Mouse (Mus musculus): Measurements from ENCODE around the gene Qrfp.

The Qrfp gene

GRCm38 (mm10) chr2:31810444-31810843 is at the start of gene Qrfp:
TSS of gene Qrfp (minus strand) at chr2:31810580.
- DNase-seq (ENCODE audit: low read depth, low spot score), result no peak

- DNase-seq (ENCODE audit: low read depth, low spot score), result no peak
These were observed 48.1 kb upstream of the Qrfp start for GRCm38 (mm10) chr2:31858500-31858899.

DNA sequence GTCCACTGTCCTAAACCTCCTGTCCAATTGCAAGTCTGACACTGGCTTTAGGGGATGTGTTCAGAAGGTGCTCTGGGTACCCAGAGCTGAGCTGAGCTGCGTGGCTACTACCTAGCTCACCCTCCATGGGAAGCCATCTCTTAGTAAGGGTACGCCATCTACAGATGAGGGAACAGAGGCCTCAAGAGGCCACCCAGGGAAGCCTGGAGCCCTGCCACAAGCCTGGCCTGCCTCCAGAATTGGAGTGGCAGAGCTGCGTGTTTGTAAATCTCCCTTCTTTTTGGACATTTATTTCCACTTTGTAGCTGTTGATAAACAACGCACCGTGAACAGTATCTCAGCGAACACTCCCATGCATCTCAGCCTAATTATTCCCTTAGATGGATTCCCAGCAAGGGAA is 46.8 kb upstream of the Qrfp start:
- no peak for DNase-seq (ENCODE audit: low read depth, low spot score)

DNA sequence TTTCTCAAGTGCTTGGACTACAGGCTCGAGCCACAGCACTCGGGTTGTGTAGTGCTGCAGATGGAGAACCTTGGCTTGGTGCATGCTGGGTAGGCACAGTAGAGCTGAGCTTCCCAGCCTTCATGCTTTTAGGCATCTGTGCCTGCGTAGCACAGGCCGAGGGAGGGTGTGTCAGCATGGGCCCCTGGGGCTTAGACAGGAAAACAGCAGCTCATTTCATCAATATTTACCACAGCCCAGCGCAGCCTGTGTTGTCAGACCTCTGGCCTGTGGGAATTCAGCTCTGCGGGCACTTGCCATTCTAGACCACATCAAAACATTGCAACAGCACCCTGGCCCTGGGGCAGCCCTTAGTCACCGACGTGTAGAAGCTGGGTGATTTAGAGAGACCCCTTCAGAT is 45.6 kb upstream of the Qrfp start:
- no peak for DNase-seq (ENCODE audit: low read depth, low spot score)

GRCm38 (mm10) chr2:31850141-31850540 is 39.8 kb upstream of the Qrfp start:
- DNase-seq (ENCODE audit: low read depth, low spot score), result no peak

- no peak for DNase-seq (ENCODE audit: low read depth, low spot score)
These were observed 37.5 kb upstream of the Qrfp start for GRCm38 (mm10) chr2:31847908-31848307.

GRCm38 (mm10) chr2:31846692-31847660 is 36.6 kb upstream of the Qrfp start:
- DNase-seq (ENCODE audit: low read depth, low spot score), result no peak

DNA sequence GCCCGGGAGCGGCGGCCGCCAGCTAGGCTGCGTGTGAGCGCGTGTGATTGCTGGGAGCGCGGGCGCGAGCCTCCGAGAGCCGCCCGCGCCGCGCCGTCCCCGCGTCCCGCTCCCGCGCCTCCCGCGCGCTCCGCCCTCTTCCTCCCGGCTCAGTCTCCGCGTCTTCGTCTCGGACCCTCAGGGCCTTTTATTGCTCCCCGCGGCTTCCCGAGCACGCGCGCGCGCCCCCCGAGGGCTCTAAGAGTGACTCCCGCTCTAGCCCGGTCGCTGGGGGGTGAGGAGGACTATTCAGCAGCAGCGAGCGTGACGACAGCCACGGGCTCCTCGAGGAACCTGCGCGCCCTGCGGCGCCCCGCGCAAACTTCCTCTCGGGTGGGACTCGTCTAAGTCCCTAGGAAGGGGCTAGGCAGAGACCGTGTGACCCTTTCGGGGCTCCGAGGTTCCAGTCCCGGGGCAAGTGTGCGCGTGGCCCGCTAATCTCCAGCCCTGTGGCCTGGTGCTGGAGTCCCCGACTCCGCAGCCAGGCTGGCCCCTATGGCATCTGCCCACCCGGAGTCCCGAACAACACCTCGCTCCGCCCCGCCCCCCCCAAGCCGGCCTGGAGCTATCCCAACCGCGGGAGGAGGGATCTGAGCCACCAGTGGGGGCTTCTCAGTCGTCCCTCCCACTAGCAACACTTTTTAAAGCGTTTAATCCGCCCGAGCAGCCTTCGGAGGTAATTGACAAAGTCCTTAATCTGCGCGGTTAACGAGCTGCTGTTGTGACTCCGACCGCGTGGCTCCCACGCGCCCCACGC is 35.7 kb upstream of the Qrfp start, which contains the start of gene Fibcd1:
TSS of gene Fibcd1 (minus strand) at position 110 of the 796 bp plus-strand sequence.
- no peak for DNase-seq (ENCODE audit: low read depth, low spot score)

- no peak for DNase-seq (ENCODE audit: low read depth, low spot score)
These were observed 35.1 kb upstream of the Qrfp start for GRCm38 (mm10) chr2:31845512-31845895.

- DNase-seq (ENCODE audit: low read depth, low spot score), result no peak
These were observed 34.4 kb upstream of the Qrfp start for GRCm38 (mm10) chr2:31844729-31845136.

DNA sequence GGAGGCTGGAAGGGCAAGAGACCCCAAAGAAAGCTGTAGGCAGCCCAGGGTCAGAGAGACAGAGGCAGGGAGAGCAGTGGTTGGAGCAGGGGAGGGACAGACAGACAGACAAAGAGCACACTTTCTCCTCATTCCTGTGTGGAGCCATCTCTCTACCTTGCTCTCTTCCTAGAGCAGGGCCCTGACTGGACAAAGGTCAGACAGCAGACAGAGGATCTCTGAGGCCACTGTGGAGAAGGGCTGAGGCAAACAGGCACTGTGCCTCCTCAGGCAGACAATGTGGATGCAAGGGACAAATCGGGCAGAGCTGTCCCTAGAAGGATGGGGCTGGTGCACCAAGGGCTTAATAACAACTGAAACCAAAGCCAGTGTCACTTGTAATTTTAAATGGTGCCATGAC is 28.5 kb upstream of the Qrfp start:
- DNase-seq (ENCODE audit: low read depth, low spot score), result no peak

GRCm38 (mm10) chr2:31836985-31837384 is 26.6 kb upstream of the Qrfp start:
- no peak for DNase-seq (ENCODE audit: low read depth, low spot score)

GRCm38 (mm10) chr2:31836091-31836490 is 25.7 kb upstream of the Qrfp start:
- DNase-seq (ENCODE audit: low read depth, low spot score), result no peak

DNA sequence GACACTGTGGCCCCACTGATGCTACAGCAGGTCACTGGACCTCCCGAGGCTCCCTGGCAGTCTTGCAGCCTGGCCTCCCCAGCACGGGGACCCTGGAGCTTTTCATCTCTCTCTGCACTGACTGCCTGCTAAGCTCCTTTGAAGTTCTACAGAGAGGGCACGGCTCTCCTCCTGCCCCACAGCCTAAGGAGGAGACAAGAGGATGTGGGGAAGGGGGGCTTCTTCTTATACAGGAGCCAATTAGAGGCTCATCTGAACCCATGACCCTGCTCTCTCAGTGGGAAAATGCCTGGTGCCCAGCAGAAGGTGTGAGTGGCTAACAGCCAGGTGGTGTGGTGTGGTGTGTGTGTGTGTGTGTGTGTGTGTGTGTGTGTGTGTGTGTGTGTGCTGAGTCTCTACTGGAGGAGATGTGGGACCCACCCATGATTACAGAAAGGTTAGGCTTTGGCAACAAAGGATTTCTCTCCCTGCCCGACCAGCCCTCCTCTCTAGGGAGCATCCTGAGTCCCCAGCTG is 18.0 kb upstream of the Qrfp start:
- no peak for DNase-seq (ENCODE audit: low read depth, low spot score)

DNA sequence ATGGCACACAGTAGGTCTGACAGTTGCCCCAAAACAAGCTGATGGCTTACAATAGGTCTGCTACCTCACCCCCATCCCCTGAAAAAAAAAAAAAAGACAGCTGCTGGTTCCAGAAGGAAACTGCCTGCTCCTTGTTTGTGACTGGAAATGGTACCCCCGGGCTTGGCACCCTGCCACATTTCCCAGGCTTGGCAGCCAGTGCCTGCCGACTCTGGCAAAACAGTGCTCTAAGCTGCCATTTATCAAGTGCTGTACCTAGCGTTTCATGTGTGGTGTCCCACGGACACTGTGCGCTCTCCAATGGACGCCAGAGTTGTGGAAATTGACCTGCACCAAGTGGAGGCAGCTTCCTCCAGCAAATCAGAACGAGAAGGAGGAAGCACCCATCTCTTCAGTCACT is 17.5 kb upstream of the Qrfp start:
- no peak for DNase-seq (ENCODE audit: low read depth, low spot score)

DNA sequence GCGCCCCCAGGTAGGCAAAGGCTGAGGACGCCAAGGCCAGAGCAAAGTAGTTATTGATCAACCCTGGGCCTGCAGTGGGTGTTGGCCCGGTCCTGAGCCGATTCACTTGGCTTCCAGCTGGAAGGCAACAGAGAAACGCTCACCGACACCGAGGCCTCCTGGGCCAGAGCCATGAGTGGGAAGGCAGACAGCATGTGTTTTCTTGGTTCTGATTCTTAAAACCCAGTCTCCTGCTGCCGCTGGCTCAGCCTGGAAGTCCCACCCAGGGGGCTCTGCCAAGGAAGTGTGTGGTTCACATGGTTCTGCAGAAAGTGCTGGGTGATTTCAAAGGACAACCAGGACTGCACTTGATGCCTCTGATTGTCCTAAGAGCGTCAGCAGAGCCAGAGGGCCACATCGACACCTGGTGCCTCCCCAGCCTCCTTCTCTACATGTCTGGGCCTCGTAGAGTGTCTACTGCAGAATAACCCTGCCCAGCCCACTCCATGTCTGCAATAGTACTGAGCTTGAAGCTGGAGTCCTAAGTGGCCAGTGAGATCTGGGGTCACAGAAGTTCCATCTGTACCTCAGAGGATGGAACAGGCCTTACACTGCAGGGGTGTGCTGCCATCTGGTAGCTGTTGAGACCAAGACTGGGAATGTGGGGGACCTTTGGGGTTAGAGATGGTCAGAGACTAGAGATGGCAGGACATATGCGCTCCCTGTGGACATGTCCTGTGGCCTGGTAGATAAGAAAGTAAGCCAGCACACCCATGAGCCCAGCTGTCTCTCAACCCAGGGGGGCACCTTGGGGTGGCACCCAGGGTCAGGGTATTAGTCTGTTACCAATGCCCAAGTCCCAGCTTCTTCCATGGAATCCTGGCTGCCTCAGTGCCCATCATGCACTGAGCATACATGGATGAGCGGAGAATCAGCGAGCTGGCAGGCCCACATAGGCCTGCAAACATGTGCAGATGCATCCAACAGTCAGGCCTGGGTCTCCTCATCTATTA is 16.0 kb upstream of the Qrfp start:
- DNase-seq (ENCODE audit: low read depth, low spot score), result no peak

DNA sequence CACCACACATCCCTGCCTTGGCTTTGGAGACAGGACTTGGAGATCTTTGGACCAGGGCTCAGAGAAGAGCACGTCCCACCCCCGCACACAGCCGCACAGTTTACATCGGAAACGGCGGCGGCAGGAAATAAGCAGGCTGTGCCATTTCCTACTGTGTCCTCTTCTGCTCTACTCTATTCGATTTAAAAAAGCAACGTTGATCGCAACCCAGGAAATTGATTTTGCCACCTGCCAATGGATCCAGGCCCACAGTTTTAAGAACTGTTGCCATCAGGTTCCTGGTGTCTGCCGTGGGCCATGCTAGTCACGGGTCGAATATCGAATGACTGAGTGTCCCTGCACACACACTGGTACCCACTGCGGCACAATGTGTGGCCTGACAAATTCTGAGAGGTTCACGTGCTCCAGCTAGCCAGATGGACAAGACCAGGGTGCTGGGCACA is 15.1 kb upstream of the Qrfp start:
- DNase-seq (ENCODE audit: low read depth, low spot score), result no peak

DNA sequence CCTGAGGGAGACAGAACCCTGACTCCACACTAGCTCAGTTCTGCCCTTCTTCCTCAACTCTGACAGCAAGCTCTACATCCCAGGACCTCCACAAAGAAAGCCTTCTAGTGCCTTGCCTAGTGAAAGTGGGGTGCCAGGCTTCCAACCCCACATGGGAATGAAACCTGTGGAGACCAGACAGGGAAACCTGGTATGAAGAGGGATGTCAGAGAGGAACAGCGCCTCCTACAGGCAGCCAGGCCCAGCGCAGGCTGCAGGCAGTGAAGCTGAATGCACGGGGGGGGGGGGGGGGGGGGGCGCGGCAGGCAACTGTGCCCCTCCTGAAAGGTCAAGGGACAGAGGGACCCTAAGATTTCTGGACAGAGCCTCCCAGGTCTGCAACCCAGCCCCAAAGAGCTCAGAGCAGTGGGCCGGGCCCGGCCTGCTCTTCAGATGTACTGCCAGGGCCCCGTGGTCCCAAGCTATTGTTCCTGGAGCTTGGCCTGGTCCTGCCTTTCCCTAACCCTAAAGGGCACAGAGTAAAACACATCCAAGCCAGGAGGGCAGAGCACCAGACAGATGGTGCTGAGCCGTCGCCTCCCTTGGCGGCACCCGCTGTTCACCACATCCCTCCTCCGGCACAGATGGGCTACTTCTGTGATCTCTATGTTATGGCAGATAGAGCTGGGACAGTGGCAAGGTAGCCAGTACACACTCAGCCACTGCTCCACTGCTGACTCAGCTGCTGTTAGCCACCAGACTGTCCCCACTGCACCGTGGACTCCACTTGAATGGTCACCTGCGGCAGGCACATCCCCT is 13.8 kb upstream of the Qrfp start:
- DNase-seq (ENCODE audit: low read depth, low spot score), result no peak

DNA sequence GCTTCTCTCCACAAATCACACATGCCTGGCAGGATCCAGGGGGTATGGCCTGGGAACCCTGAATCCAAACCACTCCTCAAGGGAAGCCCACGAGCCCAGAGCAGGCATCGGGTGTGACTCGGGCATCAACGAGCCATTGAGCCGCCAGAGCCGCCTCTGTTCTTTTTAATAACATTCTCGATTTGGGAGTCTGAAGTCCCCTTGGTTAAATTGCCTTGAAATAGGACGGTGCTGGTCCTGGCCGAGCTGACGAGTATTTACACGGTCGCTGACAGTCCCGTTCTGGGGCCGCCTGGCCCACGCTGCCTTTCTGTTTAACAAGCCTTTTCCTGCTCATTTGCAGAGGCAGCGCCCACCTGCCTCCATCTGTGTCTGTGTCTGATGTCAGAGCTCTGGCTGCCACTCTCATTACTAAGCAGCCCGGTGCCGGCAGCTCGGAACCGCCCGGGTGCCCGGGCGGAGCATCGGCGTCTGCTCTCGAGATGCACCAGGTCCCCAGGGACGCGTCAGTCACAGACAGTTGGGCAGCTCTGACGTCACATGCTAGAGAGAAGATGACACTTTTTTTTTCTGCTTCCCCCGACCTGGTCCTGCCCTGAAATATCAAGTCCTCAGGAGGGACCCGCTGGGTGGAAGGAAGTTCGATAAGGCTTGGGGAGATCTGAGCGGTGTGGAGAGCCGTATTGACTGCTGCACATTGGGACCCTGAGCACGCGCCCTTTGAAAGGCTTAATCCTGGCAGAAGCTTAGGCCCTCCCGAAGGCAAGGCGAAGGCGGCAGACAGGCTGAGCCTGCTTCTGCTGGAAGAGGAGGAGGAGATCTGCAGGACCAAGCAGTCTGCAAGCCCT is 12.4 kb upstream of the Qrfp start:
- DNase-seq (ENCODE audit: low read depth, low spot score), result no peak

Data from c-Kit-negative CD71-positive TER-119-positive erythroid progenitor cells, embryonic 14.5 days (primary cell).